Mouse (Mus musculus): ENCODE results near the gene Pcnt. TPM values are rescaled to one million over a fixed set of nuclear protein-coding genes. Genes with fewer than 3 reads are reported as not detected.

Gene Pcnt
- polyA plus RNA-seq, 1 experiment from 2014 or later = 15.0 TPM

GRCm38 (mm10) chr10:76391166-76391565, 51.4 kb downstream of the Pcnt start:
- no peak overlapping the region for H3K27ac ChIP-seq
- no peak overlapping the region for H3K4me2 ChIP-seq
- H3K27me3 ChIP-seq = no peaks in the 10 kb centered on the region
- 96% methylated on average over 9 of the region's 9 CpGs for WGBS
- H3K36me3 ChIP-seq (ENCODE audit: poor library complexity, severe bottlenecking) = peaks cover 63% of the 10 kb centered on the region
- H3K9me3 ChIP-seq (replicated peaks) = no peaks in the 10 kb centered on the region
- no peak overlapping the region for H3K9ac ChIP-seq
- ATAC-seq = no peak
- no peak overlapping the region for H3K4me3 ChIP-seq
- no peaks in the 10 kb centered on the region for H3K4me1 ChIP-seq

GRCm38 (mm10) chr10:76374981-76375380, 67.6 kb downstream of the Pcnt start:
- H3K4me1 ChIP-seq = no peaks in the 10 kb centered on the region
- no peak overlapping the region for H3K4me3 ChIP-seq
- no peaks in the 10 kb centered on the region for H3K9me3 ChIP-seq (replicated peaks)
- 96% methylated on average over 18 of the region's 18 CpGs for WGBS
- no peaks in the 10 kb centered on the region for H3K27me3 ChIP-seq
- no peak for ATAC-seq
- H3K9ac ChIP-seq = no peak overlapping the region
- no peak overlapping the region for H3K27ac ChIP-seq
- H3K4me2 ChIP-seq = no peak overlapping the region
- peaks cover 86% of the 10 kb centered on the region for H3K36me3 ChIP-seq (ENCODE audit: poor library complexity, severe bottlenecking)

- no peak overlapping the region for H3K27ac ChIP-seq
- ATAC-seq = no peak
- 82% methylated on average over 3 of the region's 3 CpGs for WGBS
- no peak overlapping the region for H3K9ac ChIP-seq
- no peaks in the 10 kb centered on the region for H3K27me3 ChIP-seq
- H3K9me3 ChIP-seq (replicated peaks) = no peaks in the 10 kb centered on the region
- no peaks in the 10 kb centered on the region for H3K4me1 ChIP-seq
- H3K4me2 ChIP-seq = no peak overlapping the region
- peaks cover 87% of the 10 kb centered on the region for H3K36me3 ChIP-seq (ENCODE audit: poor library complexity, severe bottlenecking)
- H3K4me3 ChIP-seq = no peak overlapping the region
Measured at GRCm38 (mm10) chr10:76371736-76372135, 70.8 kb downstream of the Pcnt start.

GRCm38 (mm10) chr10:76368766-76369165, 73.8 kb downstream of the Pcnt start:
- Histone ChIP-seq H3K4me1 (no peaks in the 10 kb centered on the region), H3K36me3 (ENCODE audit: poor library complexity, severe bottlenecking) (peaks cover 79% of the 10 kb centered on the region)
- 92% methylated on average over 13 of the region's 13 CpGs for WGBS

GRCm38 (mm10) chr10:76363233-76363632, 79.4 kb downstream of the Pcnt start:
- H3K9ac ChIP-seq = no peak overlapping the region
- peak; percentile 61 for ATAC-seq
- 26% methylated on average over 3 of the region's 3 CpGs for WGBS
- H3K36me3 ChIP-seq (ENCODE audit: poor library complexity, severe bottlenecking) = peaks cover 37% of the 10 kb centered on the region
- peaks cover 7% of the 10 kb centered on the region; the same call in 1 of the 2 replicates for H3K4me1 ChIP-seq
- H3K4me3 ChIP-seq = no peak overlapping the region
- H3K4me2 ChIP-seq = no peak overlapping the region
- no peaks in the 10 kb centered on the region for H3K27me3 ChIP-seq
- no peaks in the 10 kb centered on the region for H3K9me3 ChIP-seq (replicated peaks)
- H3K27ac ChIP-seq = no peak overlapping the region

More at GRCm38 (mm10) chr10:76368766-76369165, 73.8 kb downstream of the Pcnt start:
- H3K4me2 ChIP-seq = no peak overlapping the region
- no peak overlapping the region for H3K27ac ChIP-seq
- H3K9ac ChIP-seq = no peak overlapping the region
- no peak overlapping the region for H3K4me3 ChIP-seq
- no peak for ATAC-seq
- H3K27me3 ChIP-seq = no peaks in the 10 kb centered on the region
- H3K9me3 ChIP-seq (replicated peaks) = no peaks in the 10 kb centered on the region

GRCm38 (mm10) chr10:76358468-76358867, 84.1 kb downstream of the Pcnt start:
- Histone ChIP-seq H3K27me3 (no peaks in the 10 kb centered on the region), H3K4me2 (no peak overlapping the region), H3K4me3 (no peak overlapping the region), H3K27ac (no peak overlapping the region), H3K9ac (no peak overlapping the region), H3K4me1 (peaks cover 5% of the 10 kb centered on the region; the same call in 1 of the 2 replicates), H3K36me3 (ENCODE audit: poor library complexity, severe bottlenecking) (peaks cover 50% of the 10 kb centered on the region), H3K9me3 (replicated peaks) (no peaks in the 10 kb centered on the region)
- no peak for ATAC-seq
- 58% methylated on average over 5 of the region's 5 CpGs for WGBS

- no peak overlapping the region for H3K4me2 ChIP-seq
- no peaks in the 10 kb centered on the region for H3K27me3 ChIP-seq
- peaks cover 60% of the 10 kb centered on the region for H3K36me3 ChIP-seq (ENCODE audit: poor library complexity, severe bottlenecking)
- no peaks in the 10 kb centered on the region for H3K4me1 ChIP-seq
- H3K4me3 ChIP-seq = no peak overlapping the region
- no peaks in the 10 kb centered on the region for H3K9me3 ChIP-seq (replicated peaks)
- H3K9ac ChIP-seq = no peak overlapping the region
- no peak for ATAC-seq
- H3K27ac ChIP-seq = no peak overlapping the region
- 95% methylated on average over 8 of the region's 8 CpGs for WGBS
Measured at GRCm38 (mm10) chr10:76357286-76357875, 85.2 kb downstream of the Pcnt start.

GRCm38 (mm10) chr10:76354974-76355373, 87.6 kb downstream of the Pcnt start:
- H3K4me2 ChIP-seq = no peak overlapping the region
- no peak overlapping the region for H3K4me3 ChIP-seq
- ATAC-seq = no peak
- H3K9me3 ChIP-seq (replicated peaks) = no peaks in the 10 kb centered on the region
- H3K27ac ChIP-seq = no peak overlapping the region
- H3K36me3 ChIP-seq (ENCODE audit: poor library complexity, severe bottlenecking) = peaks cover 76% of the 10 kb centered on the region
- no peak overlapping the region for H3K9ac ChIP-seq
- 94% methylated on average over 12 of the region's 12 CpGs for WGBS
- no peaks in the 10 kb centered on the region for H3K27me3 ChIP-seq
- no peaks in the 10 kb centered on the region for H3K4me1 ChIP-seq

- Histone ChIP-seq H3K4me1 (no peaks in the 10 kb centered on the region), H3K9ac (no peak overlapping the region), H3K27me3 (no peaks in the 10 kb centered on the region), H3K36me3 (ENCODE audit: poor library complexity, severe bottlenecking) (peaks cover 86% of the 10 kb centered on the region), H3K27ac (no peak overlapping the region), H3K4me3 (no peak overlapping the region), H3K9me3 (replicated peaks) (no peaks in the 10 kb centered on the region), H3K4me2 (no peak overlapping the region)
- ATAC-seq = no peak
- 98% methylated on average over 12 of the region's 12 CpGs for WGBS
Measured at GRCm38 (mm10) chr10:76353986-76354385, 88.6 kb downstream of the Pcnt start.

- H3K27ac ChIP-seq = no peak overlapping the region
- H3K27me3 ChIP-seq = no peaks in the 10 kb centered on the region
- no peak overlapping the region for H3K4me2 ChIP-seq
- WGBS = 84% methylated on average over 7 of the region's 7 CpGs
- H3K36me3 ChIP-seq (ENCODE audit: poor library complexity, severe bottlenecking) = peaks cover 77% of the 10 kb centered on the region
- no peak for ATAC-seq
- H3K4me1 ChIP-seq = no peaks in the 10 kb centered on the region
- H3K4me3 ChIP-seq = no peak overlapping the region
- no peak overlapping the region for H3K9ac ChIP-seq
- no peaks in the 10 kb centered on the region for H3K9me3 ChIP-seq (replicated peaks)
Measured at GRCm38 (mm10) chr10:76351953-76352352, 90.6 kb downstream of the Pcnt start.

GRCm38 (mm10) chr10:76346589-76346988, 96.0 kb downstream of the Pcnt start:
- no peaks in the 10 kb centered on the region; the same call in 1 of the 2 replicates for H3K27me3 ChIP-seq
- no peak overlapping the region for H3K9ac ChIP-seq
- H3K4me2 ChIP-seq = no peak overlapping the region
- no peak overlapping the region for H3K27ac ChIP-seq
- peaks cover 26% of the 10 kb centered on the region for H3K4me1 ChIP-seq
- peaks cover 25% of the 10 kb centered on the region for H3K36me3 ChIP-seq (ENCODE audit: poor library complexity, severe bottlenecking)
- ATAC-seq = no peak
- WGBS = 12% methylated on average over 4 of the region's 4 CpGs
- no peak overlapping the region for H3K4me3 ChIP-seq
- no peaks in the 10 kb centered on the region for H3K9me3 ChIP-seq (replicated peaks)

- peaks cover 26% of the 10 kb centered on the region for H3K4me1 ChIP-seq
- no peak; the same call in 1 of the 2 replicates for ATAC-seq
- H3K27me3 ChIP-seq = no peaks in the 10 kb centered on the region; the same call in 1 of the 2 replicates
- peak overlapping the region; percentile 77 for H3K4me2 ChIP-seq
- no peak overlapping the region for H3K27ac ChIP-seq
- 28% methylated on average over 8 of the region's 8 CpGs for WGBS
- H3K4me3 ChIP-seq = peak overlapping the region; percentile 74
- peaks cover 21% of the 10 kb centered on the region for H3K36me3 ChIP-seq (ENCODE audit: poor library complexity, severe bottlenecking)
- no peaks in the 10 kb centered on the region for H3K9me3 ChIP-seq (replicated peaks)
- 0 out of 2 replicates have a peak overlapping the region, but pooled peaks have one; percentile 68 for H3K9ac ChIP-seq
Measured at GRCm38 (mm10) chr10:76346043-76346491, 96.5 kb downstream of the Pcnt start.

GRCm38 (mm10) chr10:76345540-76345902, 97.1 kb downstream of the Pcnt start:
- Histone ChIP-seq H3K4me3 (peak overlapping the region; percentile 74), H3K4me2 (peak overlapping the region; percentile 77), H3K36me3 (ENCODE audit: poor library complexity, severe bottlenecking) (peaks cover 16% of the 10 kb centered on the region), H3K9ac (peak overlapping the region; percentile 68), H3K9me3 (replicated peaks) (no peaks in the 10 kb centered on the region), H3K27ac (no peak overlapping the region), H3K4me1 (peaks cover 26% of the 10 kb centered on the region), H3K27me3 (no peaks in the 10 kb centered on the region; the same call in 1 of the 2 replicates)
- WGBS = 5% methylated on average over 12 of the region's 12 CpGs
- no peak; the same call in 1 of the 2 replicates for ATAC-seq
